Mouse (Mus musculus) lung, postnatal 0 days (tissue): ENCODE results near the gene Mcoln1.

Experiments used
- CTCF ChIP-seq: IDR thresholded peaks from 2 replicates; pipeline ENCODE4 v1.5.1; 2016; ENCODE audit warnings: antibody characterized with exemption, mild to moderate bottlenecking
- EP300 ChIP-seq: IDR thresholded peaks from 2 replicates; pipeline ENCODE4 v1.6.1; 2016; ENCODE audit warnings: antibody characterized with exemption, mild to moderate bottlenecking, control low read depth

DNA sequence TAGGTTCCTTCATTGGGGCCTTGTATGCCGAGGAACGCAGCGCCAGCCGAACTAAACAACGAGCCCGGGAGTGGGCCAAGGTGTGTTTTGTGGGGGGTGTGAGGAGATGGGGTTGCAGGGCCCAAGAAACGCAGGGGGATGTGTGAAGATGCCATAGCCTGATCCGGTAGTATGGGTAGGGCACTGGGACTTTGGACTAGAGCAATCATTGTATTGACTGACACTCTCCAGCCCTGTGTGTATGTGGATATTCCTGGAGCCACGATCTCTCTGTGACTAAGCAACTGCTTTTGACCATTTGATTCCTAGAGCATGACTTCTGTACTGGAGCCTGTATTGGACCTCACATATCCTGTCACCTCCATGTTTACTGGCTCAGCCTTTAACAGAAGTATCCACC, 36.7 kb downstream of the Mcoln1 start:
- TF ChIP-seq CTCF (no peak), EP300 (no peak)
